Mouse (Mus musculus): ENCODE results near the gene Hapln3.

DNA sequence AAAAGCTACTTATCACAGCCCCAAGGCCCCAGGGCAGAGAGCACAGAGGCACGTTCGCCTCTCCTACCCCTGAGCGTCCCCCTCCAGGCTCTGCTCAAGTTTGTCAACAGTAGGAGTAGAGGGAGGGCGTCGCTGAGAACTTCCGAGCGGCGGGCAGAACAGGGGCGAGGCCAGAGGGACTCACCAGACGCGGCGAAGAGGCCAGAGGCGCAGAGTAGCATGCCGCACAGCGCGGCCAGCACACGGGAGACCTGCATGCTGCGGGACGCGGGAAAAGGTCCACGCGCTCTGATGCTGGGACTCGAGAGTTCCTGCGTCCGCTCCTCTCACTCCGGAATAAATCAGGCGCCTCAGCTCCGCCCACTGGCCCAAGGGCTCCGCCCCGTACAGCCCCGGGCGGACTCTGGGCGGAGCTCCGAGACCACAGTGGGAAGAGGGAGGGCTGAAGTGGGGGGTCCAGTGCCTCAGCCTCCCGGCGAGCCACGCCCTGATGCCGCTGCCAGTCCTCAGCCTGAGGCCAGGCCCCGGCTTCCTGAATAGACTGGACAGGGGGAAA is 18.0 kb upstream of the Hapln3 start, which contains the start of gene Mfge8:
- peak; percentile 47; the same call in 1 of the 2 replicates for TF ChIP-seq POLR2A (IDR thresholded peaks at IDR 0.05; ENCODE audit: borderline replicate concordance, control insufficient read depth, low read depth, low read length)
- no peak for TF ChIP-seq CTCF (IDR thresholded peaks at IDR 0.05; ENCODE audit: control insufficient read depth, insufficient read depth, low read length)

Measured in bone marrow, adult 2 months (tissue).